Mouse (Mus musculus) midbrain, embryonic 12.5 days (tissue): ENCODE data around the gene Swsap1. TPM values are rescaled to one million over a fixed set of nuclear protein-coding genes. Genes with fewer than 3 reads are reported as not detected.
A peak's percentile ranks its signal among the peaks of the same experiment; 100 is the strongest.

Source experiments
- ATAC-seq: fragments of 200-750 bp; cut with Nextera tagmentation; 2 replicates; pipeline ENCODE4 v1.8.0; 2017; ENCODE audit warnings: low read depth, moderate TSS enrichment, moderate library complexity; ENCODE audit not compliant: low FRiP score
- H3K27ac ChIP-seq: fragments of 300-500 bp; sonication (generic); replicated peaks from 2 replicates; pipeline ENCODE4 v1.5.1; 2016; ENCODE audit warnings: mild to moderate bottlenecking
- H3K27me3 ChIP-seq: fragments of 300-500 bp; sonication (generic); 2 replicates; pipeline ENCODE4 v1.6.1; 2016; ENCODE audit warnings: mild to moderate bottlenecking
- H3K36me3 ChIP-seq: fragments of 300-500 bp; sonication (generic); 2 replicates; pipeline ENCODE4 v1.6.1; 2016
- H3K4me1 ChIP-seq: fragments of 300-500 bp; sonication (generic); 2 replicates; pipeline ENCODE4 v1.6.1; 2016
- H3K4me2 ChIP-seq: fragments of 300-500 bp; sonication (generic); replicated peaks from 2 replicates; pipeline ENCODE4 v1.6.1; 2016; ENCODE audit warnings: mild to moderate bottlenecking, moderate library complexity
- H3K4me3 ChIP-seq: fragments of 300-500 bp; sonication (generic); 2 replicates; pipeline ENCODE4 v1.5.1; 2016; ENCODE audit warnings: mild to moderate bottlenecking
- H3K9ac ChIP-seq: fragments of 300-500 bp; sonication (generic); replicated peaks from 2 replicates; pipeline ENCODE4 v1.6.1; 2016; ENCODE audit warnings: mild to moderate bottlenecking, moderate library complexity
- H3K9me3 ChIP-seq: fragments of 300-500 bp; sonication (generic); 2 replicates; pipeline ENCODE4 v1.6.1; 2016; ENCODE audit warnings: mild to moderate bottlenecking
- WGBS: fragments of 180-500 bp; shearing (Covaris S2); methylation state at CpG from one replicate; pipeline ENCODE4 v1.1.7; 2016; 5-methylcytosine and 5-hydroxymethylcytosine counted together
- polyA plus RNA-seq: library from polyadenylated mRNA; unstranded; fragments of >200 nt; fragmentation: Nextera tagmentation; extraction: Ambion mirVana; gene quantifications from 2 replicates; pipeline ENCODE4 v1.2.1, GENCODE M21; 2016

Swsap1 gene
- polyA plus RNA-seq, 1 experiment from 2014 or later = 7.8 TPM

DNA sequence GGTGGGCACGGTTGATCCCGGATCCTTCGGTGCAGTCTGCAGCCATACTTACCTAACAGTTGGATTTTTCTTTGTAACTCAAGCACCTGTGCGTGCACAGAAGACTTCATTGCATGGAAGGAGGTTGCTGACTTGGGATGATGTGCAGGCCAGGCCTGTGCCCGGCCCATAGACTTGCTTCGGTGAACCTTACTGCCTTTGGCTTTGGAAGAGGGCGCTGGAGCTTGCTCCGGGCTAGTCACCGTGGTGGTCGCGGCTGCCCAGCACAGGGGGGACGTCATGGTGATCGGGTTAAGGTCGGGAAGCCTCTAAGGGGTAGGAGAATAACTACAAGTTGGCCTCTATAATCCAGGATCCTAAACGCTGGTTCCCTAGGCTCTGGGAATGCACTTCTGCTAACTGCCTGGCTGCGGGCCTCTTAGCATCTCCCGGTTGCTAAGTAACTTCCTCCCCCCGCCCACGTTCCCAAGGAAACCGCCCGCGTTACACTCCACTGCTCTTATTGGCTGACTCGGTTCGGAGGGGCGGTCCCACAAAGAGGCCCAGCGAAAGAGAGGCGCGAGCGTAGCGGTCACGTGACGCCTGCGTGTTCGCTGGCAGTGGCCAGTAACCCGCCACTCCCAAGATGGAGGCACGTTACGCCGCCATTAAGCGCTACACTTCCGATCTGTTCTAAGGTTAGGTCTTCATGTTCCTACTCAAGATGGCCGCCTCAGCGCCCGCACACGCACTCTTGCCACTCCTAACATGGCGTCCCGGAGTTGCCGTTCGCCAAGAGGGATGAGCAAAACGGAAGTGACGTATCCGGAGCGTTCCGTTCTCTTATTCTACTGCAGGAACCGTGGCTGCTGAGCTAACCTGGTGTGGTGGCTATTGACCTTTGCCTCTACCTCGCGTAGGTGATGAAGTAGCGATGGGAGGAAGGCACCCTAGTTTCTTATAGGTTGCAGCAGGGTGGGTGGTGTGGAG, 46.9 kb downstream of the Swsap1 start, which contains the start of the genes Ccdc151 and Prkcsh:
Ccdc151 (minus strand) TSS at position 441 of the 969 bp plus-strand sequence.
Prkcsh (plus strand) TSS at position 613 of the 969 bp plus-strand sequence.
- Histone ChIP-seq H3K4me2 (peak within 1 kb of the TSS; percentile 80), H3K27ac (peak within 1 kb of the TSS; percentile 69), H3K4me1 (peaks cover 37% of the 10 kb centered on the region), H3K27me3 (no peaks in the 10 kb centered on the region), H3K9me3 (no peaks in the 10 kb centered on the region), H3K36me3 (peaks cover 35% of the 10 kb centered on the region), H3K9ac (peak within 1 kb of the TSS; percentile 73), H3K4me3 (peak within 1 kb of the TSS; percentile 64)
- WGBS = 4% methylated on average over 57 of the region's 57 CpGs
- ATAC-seq = peak; percentile 99

DNA sequence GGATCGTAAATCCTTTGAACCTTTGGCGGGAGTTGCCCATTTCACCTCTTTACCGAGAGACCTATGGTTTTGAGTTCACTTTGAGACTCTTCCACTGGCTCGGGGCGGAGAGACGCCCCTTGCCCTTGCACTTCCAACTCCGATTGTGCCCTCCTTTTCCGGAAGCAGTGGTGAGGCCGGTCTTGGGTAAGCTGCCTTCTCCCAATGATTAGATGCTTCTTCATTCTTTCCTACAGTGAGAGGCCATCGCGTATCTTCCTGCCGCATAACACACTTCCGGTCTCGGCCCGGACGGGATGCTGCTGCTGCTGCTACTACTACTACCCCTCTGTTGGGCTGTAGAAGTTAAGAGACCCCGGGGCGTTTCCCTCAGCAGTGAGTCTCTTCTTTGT, 47.6 kb downstream of the Swsap1 start:
- Histone ChIP-seq H3K4me3 (peak overlapping the region; percentile 64), H3K9ac (peak overlapping the region; percentile 73), H3K27ac (peak overlapping the region; percentile 64), H3K27me3 (no peaks in the 10 kb centered on the region), H3K4me1 (peaks cover 37% of the 10 kb centered on the region), H3K9me3 (no peaks in the 10 kb centered on the region), H3K36me3 (peaks cover 42% of the 10 kb centered on the region), H3K4me2 (peak overlapping the region; percentile 80)
- peak; percentile 8 for ATAC-seq
- under 1% methylated on average over 18 of the region's 18 CpGs for WGBS

DNA sequence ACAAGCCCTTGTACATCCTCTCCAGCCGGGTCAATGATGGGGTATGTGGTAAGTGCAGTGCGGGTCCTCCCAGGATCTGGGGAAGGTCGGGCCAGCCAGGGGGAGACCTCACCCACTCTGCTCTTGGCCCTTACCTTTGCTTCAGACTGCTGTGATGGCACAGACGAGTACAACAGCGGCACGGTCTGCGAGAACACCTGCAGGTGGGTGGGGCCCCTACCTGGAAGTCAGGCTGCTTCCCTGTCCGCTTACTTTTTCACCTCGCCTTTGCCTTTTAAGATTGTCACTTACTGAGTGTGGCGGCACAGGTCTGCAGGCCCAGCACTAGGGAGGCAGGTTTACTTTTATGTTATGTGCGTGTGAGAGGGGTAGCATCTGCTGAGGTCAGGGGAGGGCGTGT, 49.0 kb downstream of the Swsap1 start:
- Histone ChIP-seq H3K4me1 (peaks cover 37% of the 10 kb centered on the region), H3K4me3 (no peak overlapping the region)

More for the DNA sequence above, 49.0 kb downstream of the Swsap1 start:
- Histone ChIP-seq H3K4me2 (0 out of 2 replicates have a peak overlapping the region, but pooled peaks have one; percentile 1), H3K36me3 (peaks cover 56% of the 10 kb centered on the region), H3K27me3 (no peaks in the 10 kb centered on the region), H3K27ac (no peak overlapping the region), H3K9ac (no peak overlapping the region), H3K9me3 (no peaks in the 10 kb centered on the region)
- ATAC-seq = no peak
- WGBS = 93% methylated on average over 12 of the region's 12 CpGs

Other genes with a start within 250 kb of the Swsap1 start
- gene Ldlr, start 232.3 kb upstream of the Swsap1 start, polyA plus RNA-seq = 39.5 and 43.5 TPM in 2 replicates
- 74.2 and 87.2 TPM in 2 replicates for gene Spc24, start 195.5 kb upstream of the Swsap1 start, polyA plus RNA-seq
- gene Kank2, start 157.0 kb upstream of the Swsap1 start, polyA plus RNA-seq = 7.7 and 9.9 TPM in 2 replicates
- gene Angptl8, start 120.2 kb upstream of the Swsap1 start, polyA plus RNA-seq = 0.28 and 0.64 TPM in 2 replicates
- gene Dock6, start 103.1 kb upstream of the Swsap1 start, polyA plus RNA-seq = 20.0 and 24.5 TPM in 2 replicates
- 13.2 and 13.4 TPM in 2 replicates for gene Rab3d, start 37.6 kb upstream of the Swsap1 start, polyA plus RNA-seq
- 6.1 and 6.9 TPM in 2 replicates for gene Ccdc159, start 28.3 kb upstream of the Swsap1 start, polyA plus RNA-seq
- 32.7 and 36.9 TPM in 2 replicates for gene Tmem205, start 28.2 kb upstream of the Swsap1 start, polyA plus RNA-seq
- gene Plppr2, start 18.7 kb upstream of the Swsap1 start, polyA plus RNA-seq = 45.6 and 47.0 TPM in 2 replicates
- 3.0 and 3.4 TPM in 2 replicates for gene Epor, start 7.8 kb downstream of the Swsap1 start, polyA plus RNA-seq
- gene Rgl3, start 33.7 kb downstream of the Swsap1 start, polyA plus RNA-seq = 2.7 TPM in 2 replicates
- gene Ccdc151, start 46.9 kb downstream of the Swsap1 start, polyA plus RNA-seq = 3.8 and 4.9 TPM in 2 replicates
- gene Prkcsh, start 47.1 kb downstream of the Swsap1 start, polyA plus RNA-seq = 99.2 and 100.0 TPM in 2 replicates
- 60.4 and 61.9 TPM in 2 replicates for gene Elavl3, start 96.3 kb downstream of the Swsap1 start, polyA plus RNA-seq
- gene Gm49318, start 115.5 kb downstream of the Swsap1 start, polyA plus RNA-seq = not detected in 2 replicates
- 19.0 and 21.2 TPM in 2 replicates for gene Zfp653, start 115.6 kb downstream of the Swsap1 start, polyA plus RNA-seq
- 35.6 and 40.7 TPM in 2 replicates for gene Ecsit, start 129.7 kb downstream of the Swsap1 start, polyA plus RNA-seq
- gene Cnn1, start 143.5 kb downstream of the Swsap1 start, polyA plus RNA-seq = 6.7 TPM in 2 replicates
- 178 and 187 TPM in 2 replicates for gene Elof1, start 161.4 kb downstream of the Swsap1 start, polyA plus RNA-seq
- 5.7 and 9.4 TPM in 2 replicates for gene Acp5, start 180.0 kb downstream of the Swsap1 start, polyA plus RNA-seq
- gene Pigyl, start 201.1 kb downstream of the Swsap1 start, polyA plus RNA-seq = 62.0 and 66.8 TPM in 2 replicates
- 0.12 and 0.24 TPM in 2 replicates for gene Zfp872, start 232.3 kb downstream of the Swsap1 start, polyA plus RNA-seq